Mouse (Mus musculus) ES-E14 (cell line): Measurements from ENCODE around the gene Acvr2a. TPM values are rescaled to one million over a fixed set of nuclear protein-coding genes. Genes with fewer than 3 reads are reported as not detected.

Source experiments
- DNase-seq: peaks from one replicate; pipeline ENCODE4 v3.0.0-alpha.2; 2013; ENCODE audit warnings: low read depth, low spot score
- H3K27ac ChIP-seq: 2 replicates; pipeline ENCODE4 v1.5.1; 2012; ENCODE audit warnings: low read depth, mild to moderate bottlenecking, low read length, moderate library complexity, mixed read lengths; ENCODE audit not compliant: poor library complexity, insufficient read depth, severe bottlenecking
- H3K36me3 ChIP-seq: 2 replicates; pipeline ENCODE4 v1.6.1; 2012; ENCODE audit warnings: mild to moderate bottlenecking, low read length, moderate library complexity, mixed read lengths; ENCODE audit not compliant: control insufficient read depth, poor library complexity, insufficient read depth, severe bottlenecking
- H3K4me1 ChIP-seq, 2 experiments: fragments of 150-350 bp in 1 of 2; sonication (generic) in 1 of 2; 2 replicates each; pipeline ENCODE4 v1.6.1; 2012; ENCODE audit warnings: low read length in 2 of 2, mild to moderate bottlenecking in 1 of 2, mixed read lengths in 1 of 2; ENCODE audit not compliant: control insufficient read depth in 2 of 2, insufficient read depth in 2 of 2, poor library complexity in 1 of 2
- H3K4me3 ChIP-seq, 2 experiments: fragments of 150-350 bp in 1 of 2; sonication (generic) in 1 of 2; 2 replicates each; pipeline ENCODE4 v1.5.1; 2012; ENCODE audit warnings: low read length in 2 of 2, low read depth in 1 of 2, mild to moderate bottlenecking in 1 of 2, mixed read lengths in 1 of 2; ENCODE audit not compliant: insufficient read depth in 1 of 2, poor library complexity in 1 of 2, severe bottlenecking in 1 of 2
- H3K9ac ChIP-seq: 2 replicates; pipeline ENCODE4 v1.6.1; 2012; ENCODE audit warnings: low read depth, mild to moderate bottlenecking, low read length, mixed read lengths; ENCODE audit not compliant: poor library complexity, insufficient read depth, severe bottlenecking
- H3K9me3 ChIP-seq: fragments of 150-350 bp; sonication (generic); 2 replicates; pipeline ENCODE4 v1.6.1; 2012; ENCODE audit warnings: low read depth, mild to moderate bottlenecking, low read length; ENCODE audit not compliant: control insufficient read depth, insufficient read depth
- CHD2 ChIP-seq: IDR thresholded peaks from 2 replicates; pipeline ENCODE4 v1.6.1; 2014; ENCODE audit warnings: mild to moderate bottlenecking, low read depth, low read length, inconsistent platforms
- HCFC1 ChIP-seq: IDR thresholded peaks from 2 replicates; pipeline ENCODE4 v1.6.1; 2012; ENCODE audit warnings: low read length, inconsistent platforms, borderline replicate concordance; ENCODE audit not compliant: insufficient read depth
- MAFK ChIP-seq: IDR thresholded peaks from 2 replicates; pipeline ENCODE4 v1.6.1; 2014; ENCODE audit warnings: mild to moderate bottlenecking, low read depth, low read length, inconsistent platforms; ENCODE audit not compliant: insufficient read depth
- ZC3H11A ChIP-seq: IDR thresholded peaks from 2 replicates; pipeline ENCODE4 v1.6.1; 2012; ENCODE audit warnings: low read depth, mild to moderate bottlenecking, inconsistent platforms, low read length, borderline replicate concordance
- ZNF384 ChIP-seq: IDR thresholded peaks from 2 replicates; pipeline ENCODE4 v1.6.1; 2012; ENCODE audit warnings: low read depth, low read length, inconsistent platforms
- in situ Hi-C, 2 experiments: fragments of 600-800 bp; cut with MboI; formaldehyde crosslinking; loops; one replicate each; pipeline ENCODE4 v1.15.1; 2025; ENCODE audit warnings: low sequenced_read_pairs in 2 of 2, inconsistent platforms in 1 of 2; ENCODE audit not compliant: unreplicated experiment in 2 of 2
- total RNA-seq: library from RNA; depleted of rRNA; stranded (reverse); fragments of 300-350 nt; gene quantifications from 2 replicates; pipeline ENCODE4 v1.2.3, GENCODE M21; 2012

Gene Acvr2a
- total RNA-seq, 1 experiment, result 12.7 TPM

- no peaks in the 10 kb centered on the region for H3K36me3 ChIP-seq
- no peaks in the 10 kb centered on the region for H3K9me3 ChIP-seq
- peaks cover 0 to 2% of the 10 kb centered on the region in 2 experiments; a peak in 1 of 4 replicates for H3K4me1 ChIP-seq
- peak overlapping the region; percentile 64 for H3K9ac ChIP-seq
- in situ Hi-C loops, result no loop called here
- peak overlapping the region; percentile 82 to 85 for H3K4me3 ChIP-seq
- H3K27ac ChIP-seq, result no peak overlapping the region
- no peak for DNase-seq
- no peak for TF ChIP-seq ZC3H11A
- TF ChIP-seq ZNF384, result no peak
- no peak for TF ChIP-seq MAFK
- no peak for TF ChIP-seq HCFC1
- TF ChIP-seq CHD2, result no peak
Measured at GRCm38 (mm10) chr2:48815039-48815590, 1.2 kb downstream of the Acvr2a start.

- H3K36me3 ChIP-seq, result no peaks in the 10 kb centered on the region
- TF ChIP-seq CHD2 (no peak), ZNF384 (no peak), HCFC1 (no peak), MAFK (no peak), ZC3H11A (no peak)
- H3K27ac ChIP-seq, result no peak overlapping the region
- H3K9ac ChIP-seq, result no peak overlapping the region
- peaks cover 0 to 2% of the 10 kb centered on the region in 2 experiments; a peak in 1 of 4 replicates for H3K4me1 ChIP-seq
- in situ Hi-C loops, result no loop called here
- DNase-seq, result peak; percentile 4
- no peak overlapping the region for H3K4me3 ChIP-seq
- no peaks in the 10 kb centered on the region for H3K9me3 ChIP-seq
Measured at GRCm38 (mm10) chr2:48816141-48817028, 2.5 kb downstream of the Acvr2a start.

GRCm38 (mm10) chr2:48825878-48826277 lies 12.0 kb downstream of the Acvr2a start:
- Histone ChIP-seq H3K27ac (no peak overlapping the region), H3K9ac (no peak overlapping the region), H3K36me3 (no peaks in the 10 kb centered on the region), H3K4me3 (no peak overlapping the region), H3K9me3 (no peaks in the 10 kb centered on the region), H3K4me1 (no peaks in the 10 kb centered on the region)
- no peak for DNase-seq
- no peak for TF ChIP-seq HCFC1
- no peak for TF ChIP-seq ZNF384
- no peak for TF ChIP-seq CHD2
- TF ChIP-seq MAFK, result no peak
- no peak for TF ChIP-seq ZC3H11A
- in situ Hi-C loops, result no loop called here

- no peak overlapping the region for H3K27ac ChIP-seq
- H3K36me3 ChIP-seq, result no peaks in the 10 kb centered on the region
- no peaks in the 10 kb centered on the region for H3K9me3 ChIP-seq
- no peak for DNase-seq
- H3K4me3 ChIP-seq, result no peak overlapping the region
- no peak overlapping the region for H3K9ac ChIP-seq
- in situ Hi-C loops, result no loop called here
- TF ChIP-seq ZNF384, result no peak
- TF ChIP-seq CHD2, result no peak
- no peak for TF ChIP-seq HCFC1
- TF ChIP-seq MAFK, result no peak
- no peak for TF ChIP-seq ZC3H11A
- no peaks in the 10 kb centered on the region for H3K4me1 ChIP-seq
Measured at GRCm38 (mm10) chr2:48826380-48826779, 12.5 kb downstream of the Acvr2a start.
